Mouse (Mus musculus): ENCODE data around the gene Mamld1. TPM values are rescaled to one million over a fixed set of nuclear protein-coding genes. Genes with fewer than 3 reads are reported as not detected.
"Not testable (repeated sequence)": the region's sequence is repeated elsewhere in the genome, so short reads cannot be mapped to it uniquely, and the experiment has no call there.

Gene Mamld1
- total RNA-seq (2021): 10 to 100 TPM; 13.6 to 19.4 TPM
- long read RNA-seq, experiment 1, partial matches to known transcripts: 1 of 8 reads
- long read RNA-seq, experiment 1, other reads (novel, unspliced or antisense): 7 of 8 reads
- long read RNA-seq, experiment 2, partial matches to known transcripts: 1 of 4 reads
- long read RNA-seq, experiment 2, other reads (novel, unspliced or antisense): 3 of 4 reads

DNA sequence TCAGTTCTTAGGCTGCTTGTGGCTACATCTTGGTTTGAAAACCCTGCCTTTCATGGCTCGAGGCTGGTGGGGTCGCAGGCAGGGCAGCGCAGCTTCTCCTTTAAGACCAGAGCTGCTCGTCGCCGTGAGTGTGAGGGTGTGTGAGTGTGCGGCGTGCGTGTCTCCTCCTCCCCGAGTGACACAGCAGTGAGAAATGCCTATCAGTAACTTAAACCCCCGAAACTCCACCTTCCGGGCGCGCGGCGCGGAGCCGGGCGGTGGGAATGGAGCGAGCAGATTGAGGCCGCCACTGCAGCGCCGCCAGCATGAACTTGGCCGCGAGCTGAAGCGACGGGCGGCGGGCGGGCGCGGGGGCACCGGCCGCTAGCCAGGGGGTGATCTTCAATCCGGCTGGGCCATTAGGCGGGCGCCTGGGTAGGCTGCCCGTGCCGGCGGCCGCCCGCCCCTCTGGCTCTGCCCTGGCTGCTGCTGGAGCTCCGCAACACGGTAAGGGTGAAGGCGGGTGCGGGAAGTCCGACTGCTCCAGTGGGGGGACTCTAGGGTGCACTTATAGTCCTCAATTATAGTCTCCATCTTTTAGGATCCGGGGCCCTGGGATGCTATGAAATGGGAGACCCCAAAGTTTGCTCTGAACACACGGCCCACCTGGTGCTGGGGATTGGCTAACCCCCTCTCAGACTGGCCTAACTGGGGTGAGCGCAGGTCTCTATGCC is at the start of gene Mamld1:
Gene Mamld1 (plus strand): TSS at position 393 of the 713 bp plus-strand sequence.
- peak; percentile 83 for DNase-seq

DNA sequence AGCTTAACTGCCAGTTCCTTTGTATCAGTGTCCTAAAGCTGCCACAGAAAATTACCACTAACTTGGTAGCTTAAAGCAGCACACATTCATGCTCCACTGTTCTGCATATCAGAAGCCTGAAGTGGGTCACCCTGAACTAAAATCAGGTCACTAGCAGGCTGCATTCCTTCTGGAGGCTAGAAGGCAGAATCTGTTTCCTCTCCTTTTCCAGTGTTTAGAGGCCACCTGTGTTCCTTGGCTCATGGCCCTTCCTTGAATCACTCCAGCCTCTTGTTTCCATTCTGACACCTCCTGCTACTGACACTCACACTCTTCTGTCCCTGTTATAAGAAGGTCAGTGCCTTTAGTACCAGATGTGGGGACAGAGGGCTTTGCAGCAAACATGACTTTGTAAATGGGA is 25.3 kb upstream of the Mamld1 start:
- DNase-seq: no peak

DNA sequence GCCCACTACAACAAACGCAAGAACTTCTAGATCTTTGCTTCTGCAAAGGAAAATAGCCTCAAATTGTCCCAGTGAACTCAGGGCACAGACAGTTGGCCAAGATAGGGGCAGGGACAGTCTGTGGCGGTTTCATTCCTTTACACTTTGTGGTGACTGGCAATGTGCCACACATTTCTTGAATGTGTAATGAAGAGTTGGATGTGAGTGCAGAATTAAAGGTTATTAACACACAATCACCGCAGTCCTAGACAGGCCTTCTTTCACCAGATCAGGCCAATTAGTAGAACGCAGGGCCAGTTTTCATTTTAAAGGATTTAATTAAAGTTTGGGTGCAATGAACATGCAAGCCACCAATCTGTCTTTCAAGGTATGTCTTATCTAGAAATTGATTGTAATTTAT is 22.0 kb upstream of the Mamld1 start:
- DNase-seq: no peak

DNA sequence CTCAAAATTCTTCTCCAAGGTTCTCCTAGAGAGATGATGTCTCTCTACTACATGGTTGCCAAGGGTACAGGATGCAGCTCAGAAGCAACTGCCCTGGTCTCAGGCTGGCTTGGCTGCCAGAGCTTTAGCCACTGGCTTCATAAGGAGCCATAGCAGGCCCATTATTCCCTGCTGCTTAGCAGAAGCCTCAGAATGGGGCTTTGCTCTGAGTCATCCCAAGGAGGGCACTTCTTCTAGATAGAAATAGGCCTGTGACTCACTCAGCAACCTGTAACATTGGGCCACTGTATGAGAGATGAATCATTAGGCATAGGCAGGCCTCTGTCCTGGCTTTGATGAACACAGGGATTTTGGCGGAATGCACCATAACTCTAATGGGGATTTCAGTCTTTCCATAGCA is 21.1 kb upstream of the Mamld1 start:
- DNase-seq: not testable (repeated sequence)

DNA sequence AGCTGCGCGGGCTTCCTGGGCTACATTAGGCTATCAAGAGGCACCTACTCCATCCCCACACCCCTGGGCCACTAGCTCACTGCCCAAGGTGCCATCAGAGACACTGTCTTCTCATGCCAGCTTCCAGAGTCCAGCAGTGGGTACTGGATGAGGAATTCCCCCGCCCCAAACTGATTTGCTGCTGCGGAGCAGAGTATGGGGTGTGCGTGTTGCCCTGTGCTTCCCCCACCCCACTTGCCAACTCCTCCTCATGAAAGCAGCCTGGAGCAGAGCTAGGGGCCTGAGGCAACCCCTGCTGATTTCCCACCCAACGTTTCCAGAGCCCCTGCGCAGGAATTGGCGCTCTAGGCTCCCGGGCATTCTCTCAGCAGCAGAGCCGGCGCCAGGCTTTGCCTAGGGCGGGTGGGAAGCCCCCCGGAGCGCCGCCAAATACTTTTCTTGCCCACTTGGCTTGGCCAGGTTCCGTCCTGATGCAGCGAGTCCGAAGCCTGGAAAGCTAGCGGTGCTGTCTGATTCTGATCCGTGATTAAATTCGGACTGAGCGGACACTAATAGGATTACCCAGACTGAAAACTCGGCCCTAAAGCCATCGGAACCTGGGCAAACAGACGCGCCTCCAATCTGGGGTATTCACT is 738 bp downstream of the Mamld1 start:
- DNase-seq: peak; percentile 27

DNA sequence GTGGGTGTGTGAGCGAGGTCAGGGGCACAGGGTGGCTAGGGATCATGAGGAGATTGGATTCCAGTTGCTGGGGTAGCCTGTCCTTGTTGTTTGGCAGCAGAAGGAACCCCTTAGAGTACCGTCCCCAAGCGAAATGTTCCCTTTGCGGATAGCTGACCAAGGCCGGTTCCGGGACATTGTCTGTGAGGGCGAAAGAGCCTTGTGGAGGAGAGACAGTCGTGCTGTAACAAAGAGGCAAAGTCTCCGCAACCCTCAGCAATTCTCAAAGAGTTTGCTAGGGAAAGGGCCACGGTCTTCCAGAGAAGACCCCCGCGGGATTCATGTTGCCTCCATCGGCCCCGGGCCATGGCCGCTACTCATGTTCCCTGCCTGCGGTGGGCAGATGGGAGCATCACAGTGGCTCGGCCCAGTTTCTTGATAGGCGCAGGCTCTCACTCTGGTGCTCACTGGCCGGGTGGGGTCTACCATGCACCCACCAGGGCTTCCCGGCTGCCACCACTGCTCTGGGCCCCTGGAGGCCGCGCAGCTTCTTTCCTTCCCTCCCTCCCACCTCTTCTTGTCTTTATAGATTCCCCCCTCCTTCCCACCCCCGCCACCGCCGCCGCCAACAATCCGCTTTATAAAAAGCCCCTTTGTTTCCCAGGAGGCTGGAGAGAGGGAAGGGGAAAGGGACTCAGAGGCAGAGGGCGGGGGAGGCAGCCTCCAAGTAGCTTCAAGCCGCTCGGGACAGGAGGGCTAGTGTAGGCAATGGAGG is 1.5 kb downstream of the Mamld1 start:
- peak; percentile 26 for DNase-seq

DNA sequence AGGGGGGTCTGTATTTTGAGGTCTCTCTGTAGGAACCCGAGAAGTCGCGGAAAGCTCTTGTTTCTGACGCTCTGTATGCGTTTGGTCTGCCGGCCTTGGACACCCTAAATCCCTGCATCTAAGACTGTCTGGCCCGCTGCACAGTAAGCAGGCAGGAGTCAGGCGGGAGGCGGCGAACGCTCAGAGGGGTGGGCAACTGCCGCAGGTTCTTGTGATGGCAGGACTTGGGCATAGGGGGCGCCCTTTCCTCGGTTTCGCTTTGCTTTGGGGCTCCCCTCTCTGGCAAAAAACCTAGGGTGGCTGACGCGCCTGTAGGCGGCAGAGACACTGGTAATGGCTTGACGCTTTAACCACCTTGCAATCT is 2.0 kb downstream of the Mamld1 start:
- DNase-seq: peak; percentile 88

DNA sequence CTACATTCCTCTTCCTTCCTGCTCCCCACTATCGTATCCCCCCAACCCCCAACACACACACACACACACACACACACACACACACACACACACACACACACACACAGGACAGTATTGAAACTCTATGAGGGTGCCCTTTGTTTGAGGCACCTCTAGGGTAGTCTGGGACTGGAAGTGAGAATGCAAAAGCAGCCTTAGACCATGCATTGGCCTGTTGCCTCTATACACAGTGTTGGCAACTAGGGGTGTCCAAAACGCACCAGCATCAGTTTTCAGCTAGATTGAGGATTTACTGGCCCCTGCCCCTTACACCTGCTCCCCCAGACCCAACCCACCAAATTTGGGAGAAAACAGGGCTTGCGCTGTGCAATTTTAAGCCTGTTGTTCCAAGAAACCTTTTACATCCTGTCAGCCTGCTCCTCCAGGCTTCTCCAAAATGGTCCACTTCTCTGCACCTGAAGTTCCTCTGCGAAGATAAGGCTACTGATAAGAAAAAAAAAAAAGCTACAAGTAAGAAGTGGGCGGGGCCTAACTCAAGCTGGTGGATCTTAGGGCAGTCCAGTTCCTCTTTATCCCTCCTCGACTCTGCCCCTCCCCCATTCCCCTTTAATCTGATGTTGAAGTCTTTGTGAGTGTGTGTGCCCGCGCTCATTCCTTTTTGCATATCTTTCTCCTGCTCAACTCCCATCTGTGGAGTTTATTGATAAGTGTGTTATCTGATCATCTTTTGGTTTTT is 2.6 kb downstream of the Mamld1 start:
- no peak for DNase-seq

DNA sequence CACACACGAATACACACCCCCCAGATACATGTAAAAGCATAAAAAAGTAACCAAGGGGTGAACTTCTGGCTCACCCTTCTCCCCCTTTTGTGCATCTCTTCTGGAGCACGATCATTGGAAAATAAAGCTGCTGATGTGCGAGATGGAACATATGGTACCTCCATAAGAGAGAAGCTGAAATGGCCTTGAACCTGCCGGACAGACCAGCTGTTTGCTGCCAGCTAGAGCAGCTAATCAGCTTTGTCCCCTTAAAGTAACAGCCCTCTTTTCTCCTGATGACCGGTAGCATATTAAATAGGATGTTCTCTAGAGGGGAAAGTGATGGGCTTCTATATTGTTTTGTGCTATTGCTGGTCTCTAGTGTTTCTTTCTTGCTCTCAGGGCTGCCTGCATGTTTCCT is 3.2 kb downstream of the Mamld1 start:
- no peak for DNase-seq

DNA sequence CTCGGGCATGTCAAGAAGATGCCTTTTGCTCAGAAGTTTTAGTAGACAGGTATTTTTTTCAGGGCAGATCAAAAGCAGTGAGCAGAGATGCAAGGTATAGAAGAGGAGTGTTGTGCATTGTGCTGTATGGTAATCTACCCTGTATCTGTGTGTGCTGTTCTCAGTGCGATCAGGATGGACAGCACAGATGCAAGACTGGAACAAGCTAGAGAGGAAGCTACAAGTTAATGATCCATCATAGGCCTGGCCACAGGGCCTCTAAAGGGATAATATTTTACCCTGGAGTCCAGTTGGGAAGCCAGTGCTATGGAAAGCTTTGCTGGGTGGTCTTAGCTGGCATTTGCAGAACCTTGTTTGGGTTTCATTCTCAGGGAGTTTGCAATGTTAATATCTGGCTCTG is 6.9 kb downstream of the Mamld1 start:
- no peak for DNase-seq

DNA sequence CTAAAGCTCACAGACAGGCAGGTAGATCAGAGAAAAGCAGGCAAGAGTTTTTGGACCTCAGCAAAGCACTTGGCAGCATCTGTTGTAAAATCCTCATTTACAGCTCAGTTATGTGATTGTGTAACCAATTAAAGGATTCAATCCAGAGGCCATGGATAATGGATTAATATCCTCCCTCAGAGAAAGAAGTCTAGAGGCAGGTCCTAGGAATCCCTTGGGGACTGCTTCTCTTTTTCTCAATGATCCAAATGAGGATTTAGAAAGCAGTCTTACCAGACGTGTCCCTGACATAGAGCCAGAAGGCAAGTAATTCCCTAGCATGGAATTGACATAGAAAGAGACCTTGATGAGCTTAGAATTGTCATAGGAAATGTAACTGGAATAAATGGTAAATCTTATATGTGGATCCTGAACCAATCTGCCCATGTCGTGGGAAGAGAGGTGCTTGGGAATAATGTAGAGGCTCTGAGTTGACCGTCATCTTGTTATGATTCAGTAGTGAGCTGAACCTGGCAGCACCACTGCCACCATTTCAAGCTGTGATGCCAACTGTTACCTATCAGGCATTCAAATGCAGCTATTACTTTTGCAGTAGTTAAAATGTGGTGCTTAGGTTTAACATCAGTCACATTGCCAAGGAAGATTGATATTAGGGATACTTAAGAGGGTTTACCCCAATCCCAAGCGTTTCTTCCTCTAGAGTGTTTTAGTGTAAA is 35.2 kb downstream of the Mamld1 start:
- DNase-seq: no peak

DNA sequence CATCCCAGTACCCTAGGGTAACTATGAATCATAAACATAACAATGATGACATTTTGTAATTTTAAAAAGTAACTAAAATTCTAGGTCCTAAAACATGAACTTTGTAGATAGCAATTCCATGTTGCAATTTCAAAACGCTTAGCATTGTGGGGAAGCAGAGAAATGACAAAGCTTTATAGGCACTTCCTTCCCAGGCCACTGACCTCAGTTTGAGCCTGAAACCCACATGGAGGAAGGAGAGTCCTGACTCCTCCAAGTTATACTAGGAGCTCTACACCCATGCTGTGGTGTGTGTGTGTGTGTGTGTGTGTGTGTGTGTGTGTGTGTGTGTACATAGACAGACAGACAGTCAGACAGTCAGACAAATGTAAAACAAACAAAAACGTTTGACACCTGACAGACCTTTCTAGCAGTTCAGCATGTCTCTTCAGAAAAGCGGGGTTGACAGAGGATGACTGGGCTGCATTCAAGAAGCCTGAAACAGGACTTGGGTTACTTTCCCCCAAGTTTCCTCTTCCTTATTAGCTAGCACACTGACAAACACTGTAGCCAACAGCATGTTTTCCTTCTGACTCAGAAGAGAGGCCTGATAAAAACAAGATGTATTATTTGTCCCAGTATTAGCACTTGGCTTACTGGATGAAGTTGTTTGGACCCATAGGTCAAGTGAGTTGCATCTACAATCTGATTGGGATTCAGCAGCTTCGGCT is 37.5 kb downstream of the Mamld1 start:
- no peak for DNase-seq

DNA sequence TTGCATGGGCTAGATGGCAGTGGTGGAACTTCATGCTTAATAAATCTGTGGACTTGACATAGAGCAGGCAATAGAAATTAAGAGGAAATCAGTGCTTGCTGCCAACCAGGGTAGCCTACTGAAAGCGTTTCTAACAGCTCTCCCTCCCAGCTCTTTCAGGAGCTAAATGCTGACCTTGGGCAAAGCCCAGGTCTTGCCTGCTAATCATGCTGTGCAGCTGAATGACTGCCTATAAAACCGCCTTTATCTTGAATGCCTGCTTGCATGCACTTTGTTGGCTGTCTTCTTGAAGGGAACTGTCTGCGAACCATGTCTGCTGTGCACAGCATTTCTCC is 38.0 kb downstream of the Mamld1 start:
- no peak for DNase-seq

DNA sequence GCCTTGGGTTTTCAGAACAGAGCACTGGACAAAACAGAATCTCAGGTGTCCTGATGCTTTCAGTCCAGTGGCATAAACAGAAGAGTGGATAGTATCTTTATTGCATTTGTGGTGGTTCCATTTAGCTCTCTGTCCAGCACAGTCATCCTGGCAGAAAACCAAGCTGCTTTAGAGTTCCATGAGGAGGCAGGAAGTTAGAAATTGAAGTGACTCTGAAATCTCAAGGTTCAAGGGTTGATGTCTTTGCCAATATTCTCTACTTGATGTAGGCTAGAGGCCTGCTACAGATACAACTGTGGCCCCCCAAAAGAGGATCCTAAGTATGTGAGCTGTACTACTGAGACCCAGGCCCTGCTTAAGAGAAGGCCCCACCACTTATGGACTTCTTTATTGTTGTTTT is 55.8 kb downstream of the Mamld1 start:
- DNase-seq: no peak

DNA sequence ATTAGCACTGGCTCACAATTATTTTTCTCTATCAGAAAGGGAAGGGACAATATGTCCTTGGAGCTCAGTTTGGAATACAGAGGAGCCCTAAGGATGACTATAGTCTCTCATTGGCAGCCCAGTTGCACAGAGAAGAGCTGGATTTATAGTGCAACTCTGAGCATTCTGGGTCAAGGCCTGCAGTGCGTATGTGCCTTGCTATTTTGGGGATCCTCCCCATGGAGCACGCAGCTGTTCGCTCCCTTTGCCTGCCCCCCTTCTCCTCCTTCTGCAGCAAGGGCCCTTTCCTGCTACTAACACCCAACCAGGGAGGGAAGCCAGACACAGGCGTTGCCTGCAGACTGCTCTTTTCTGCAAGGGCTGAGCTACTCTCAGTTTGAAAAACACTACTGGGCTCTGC is 56.3 kb downstream of the Mamld1 start:
- peak; percentile 49 for DNase-seq

DNA sequence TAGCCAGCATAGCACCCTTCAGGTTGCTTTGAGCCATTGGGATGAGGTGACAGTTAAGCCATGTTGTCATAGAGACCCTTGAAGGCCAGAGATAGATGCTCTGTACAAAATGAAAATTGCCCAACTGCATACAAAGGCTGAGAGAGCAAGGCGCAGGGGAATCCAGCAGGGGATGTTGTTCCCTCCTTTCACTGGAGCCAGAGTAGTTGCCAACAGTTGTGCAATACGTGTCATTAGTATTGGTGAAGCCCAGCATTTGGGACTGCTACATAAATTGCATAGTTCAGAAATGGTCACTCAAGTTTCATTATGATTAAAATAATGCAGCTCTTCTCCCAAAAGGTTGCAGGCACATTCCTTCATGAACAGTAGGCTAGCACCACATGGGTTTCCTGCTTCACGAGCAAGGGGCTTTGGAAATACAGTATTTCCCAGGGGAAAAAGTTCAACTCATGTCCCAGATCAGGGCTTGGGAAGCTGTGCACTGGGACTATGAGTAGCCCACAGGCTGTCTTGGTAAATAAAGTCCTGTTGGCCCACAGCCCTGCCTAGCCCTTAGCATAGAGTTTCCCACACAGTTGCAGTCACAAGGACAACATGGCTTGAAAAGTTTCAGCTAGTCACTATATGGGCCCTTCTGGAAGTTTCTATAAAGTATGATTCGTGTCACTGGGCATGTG is 58.1 kb downstream of the Mamld1 start:
- peak; percentile 37 for DNase-seq

DNA sequence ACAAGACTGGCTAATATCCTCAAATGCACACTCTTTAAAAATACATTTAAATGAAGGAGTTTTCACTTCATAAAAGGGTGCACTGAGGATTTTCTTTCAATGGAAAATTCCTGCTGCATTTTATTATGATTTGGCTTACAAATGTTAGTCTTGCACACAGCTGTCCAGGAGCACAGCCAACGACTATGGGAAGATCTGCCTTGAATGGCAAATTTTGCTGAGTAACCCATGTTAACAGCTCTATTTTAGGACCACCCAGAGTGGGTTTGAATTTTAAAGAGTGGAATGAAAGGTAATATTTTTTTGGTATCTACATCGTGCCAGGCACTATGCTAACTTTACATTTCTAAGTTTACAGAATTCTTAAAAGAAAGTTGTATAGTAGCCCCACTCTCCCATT is 60.3 kb downstream of the Mamld1 start:
- DNase-seq: no peak

DNA sequence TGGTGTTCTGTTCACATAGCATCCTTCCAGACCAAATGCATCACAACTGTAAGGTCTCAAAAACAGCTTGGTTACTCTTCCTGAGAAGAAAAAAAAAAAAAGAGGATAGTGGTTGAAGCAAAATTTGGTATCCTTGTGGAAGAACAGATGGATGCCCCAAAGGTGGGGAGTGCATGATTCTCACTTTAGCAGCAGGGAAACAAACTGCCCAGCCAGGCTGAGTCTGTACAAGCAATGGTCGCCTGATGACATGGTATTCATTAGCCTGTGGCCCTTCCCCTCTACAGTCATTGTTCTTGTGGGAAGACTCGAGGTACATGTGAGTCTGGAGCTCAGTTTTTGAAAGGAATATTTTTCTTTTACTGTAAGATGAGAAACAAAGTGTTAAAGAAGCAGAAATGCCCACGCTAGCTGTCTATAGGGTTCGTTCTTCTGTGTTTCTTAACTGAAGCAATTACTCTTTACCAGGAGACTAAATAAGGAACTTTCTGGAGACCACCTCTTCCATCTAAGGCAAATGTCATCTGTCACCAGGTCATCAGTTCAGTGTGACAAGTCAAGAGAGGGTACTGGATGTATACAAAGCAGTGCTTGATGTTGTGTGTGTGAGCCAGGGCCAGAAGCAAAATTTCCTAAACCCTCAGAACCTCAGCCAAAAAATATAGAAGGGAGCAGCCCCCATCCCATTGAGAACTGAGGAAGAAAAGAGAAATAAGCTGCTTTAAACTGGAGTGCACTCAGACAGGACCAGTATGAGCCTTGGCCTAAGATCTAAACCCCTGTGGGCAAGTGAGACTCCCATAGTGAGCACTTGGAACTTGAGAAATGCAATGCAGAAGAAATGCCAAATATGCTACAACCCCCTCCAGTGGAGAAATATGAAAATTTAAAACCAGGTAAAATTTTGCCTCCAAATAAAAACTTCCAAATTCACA is 72.6 kb downstream of the Mamld1 start:
- DNase-seq: no peak

DNA sequence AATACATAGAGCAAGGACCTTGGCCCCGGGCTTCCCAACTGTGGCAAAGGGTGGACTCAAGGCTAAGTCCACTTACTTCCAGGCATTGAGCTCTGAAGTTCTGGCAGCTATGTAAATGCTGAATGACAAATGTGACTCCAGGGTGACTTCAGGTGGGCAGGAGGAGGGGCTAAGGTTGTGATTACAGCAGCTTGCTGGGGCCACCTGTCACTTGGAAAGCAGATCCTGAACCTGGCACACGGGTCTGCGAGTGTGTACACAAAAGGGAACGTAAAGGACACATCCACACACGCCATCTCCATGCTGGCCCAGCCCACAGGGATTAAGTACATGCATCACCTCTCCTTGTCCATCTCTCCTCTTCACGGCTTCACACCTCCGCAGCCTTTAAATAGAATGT is 75.0 kb downstream of the Mamld1 start:
- DNase-seq: no peak

Data from adrenal gland, postnatal 10 days (tissue).